Mouse (Mus musculus) limb, embryonic 14.5 days (tissue): ENCODE data around the gene Ogfod1. TPM values are rescaled to one million over a fixed set of nuclear protein-coding genes. Genes with fewer than 3 reads are reported as not detected.
"Not testable (repeated sequence)": the region's sequence is repeated elsewhere in the genome, so short reads cannot be mapped to it uniquely, and the experiment has no call there.

ENCODE experiments used
- ATAC-seq: fragments of 200-750 bp; cut with Nextera tagmentation; 2 replicates; pipeline ENCODE4 v1.8.0; 2017; ENCODE audit warnings: low read depth, moderate number of reproducible peaks, moderate TSS enrichment; ENCODE audit not compliant: low FRiP score
- DNase-seq: peaks from one replicate; pipeline ENCODE4 v3.0.0-alpha.2; 2015; ENCODE audit warnings: low spot score
- H3K27ac ChIP-seq: fragments of 300-500 bp; sonication (generic); replicated peaks from 2 replicates; pipeline ENCODE4 v1.5.1; 2014; ENCODE audit warnings: low read depth, mild to moderate bottlenecking, low read length, moderate library complexity, mixed read lengths
- H3K27me3 ChIP-seq: fragments of 300-500 bp; sonication (generic); 2 replicates; pipeline ENCODE4 v1.6.1; 2014; ENCODE audit warnings: low read length, mixed read lengths; ENCODE audit not compliant: control insufficient read depth, insufficient read depth
- H3K36me3 ChIP-seq: fragments of 300-500 bp; sonication (generic); 2 replicates; pipeline ENCODE4 v1.6.1; 2014; ENCODE audit warnings: mild to moderate bottlenecking, low read length, moderate library complexity, mixed read lengths; ENCODE audit not compliant: control insufficient read depth, insufficient read depth
- H3K4me1 ChIP-seq: fragments of 300-500 bp; sonication (generic); 2 replicates; pipeline ENCODE4 v1.6.1; 2014; ENCODE audit warnings: antibody characterized with exemption, low read length, mixed read lengths; ENCODE audit not compliant: control insufficient read depth, insufficient read depth
- H3K4me2 ChIP-seq: fragments of 300-500 bp; sonication (generic); replicated peaks from 2 replicates; pipeline ENCODE4 v1.6.1; 2014; ENCODE audit warnings: low read depth, mild to moderate bottlenecking, low read length, moderate library complexity; ENCODE audit not compliant: severe bottlenecking
- H3K4me3 ChIP-seq: fragments of 300-500 bp; sonication (generic); replicated peaks from 2 replicates; pipeline ENCODE4 v1.5.1; 2014; ENCODE audit warnings: low read length
- H3K9ac ChIP-seq: fragments of 300-500 bp; sonication (generic); 2 replicates; pipeline ENCODE4 v1.6.1; 2014; ENCODE audit warnings: mild to moderate bottlenecking, low read depth, low read length, moderate library complexity; ENCODE audit not compliant: severe bottlenecking
- H3K9me3 ChIP-seq: fragments of 300-500 bp; sonication (generic); 2 replicates; pipeline ENCODE4 v1.6.1; 2016; ENCODE audit warnings: low read length; ENCODE audit not compliant: control insufficient read depth
- POLR2A ChIP-seq: fragments of 200-500 bp; IDR thresholded peaks from 2 replicates; pipeline ENCODE4 v1.8.0; 2012; ENCODE audit warnings: inconsistent platforms, mild to moderate bottlenecking, moderate library complexity, borderline replicate concordance; ENCODE audit not compliant: insufficient read depth, insufficient read length; ENCODE audit errors: extremely low read depth
- WGBS: fragments of 180-500 bp; shearing (Covaris S2); extraction: QIAGEN DNeasy Blood & Tissue Kit; methylation state at CpG from one replicate; pipeline ENCODE4 v1.1.7; 2014; 5-methylcytosine and 5-hydroxymethylcytosine counted together
- polyA plus RNA-seq, 2 experiments: library from polyadenylated mRNA; depleted of rRNA in 1 of 2; stranded (reverse) in 1 of 2; unstranded in 1 of 2; fragments of >200 nt; fragmentation: Nextera tagmentation in 1 of 2; extraction: Ambion mirVana in 1 of 2; gene quantifications; 2 replicates each; pipeline versions ENCODE4 v1.2.1 to v1.2.3; 2012 to 2014

Ogfod1 gene
- polyA plus RNA-seq, 2 experiments: 13.4 to 18.7 TPM

GRCm38 (mm10) chr8:94029701-94030100 is 7.3 kb upstream of the Ogfod1 start:
- no peak for DNase-seq
- Histone ChIP-seq H3K27me3 (no peaks in the 10 kb centered on the region), H3K9me3 (no peaks in the 10 kb centered on the region), H3K27ac (no peak overlapping the region), H3K4me2 (no peak overlapping the region), H3K4me3 (no peak overlapping the region), H3K4me1 (peaks cover 3% of the 10 kb centered on the region; the same call in 1 of the 2 replicates), H3K9ac (no peak overlapping the region), H3K36me3 (peaks cover 66% of the 10 kb centered on the region)
- no peak for ATAC-seq
- 93% methylated on average over 9 of the region's 9 CpGs for WGBS
- TF ChIP-seq POLR2A: no peak

- Histone ChIP-seq H3K9ac (no peak overlapping the region), H3K4me1 (peaks cover 18% of the 10 kb centered on the region), H3K4me3 (no peak overlapping the region), H3K4me2 (no peak overlapping the region), H3K27ac (no peak overlapping the region), H3K36me3 (peaks cover 30% of the 10 kb centered on the region), H3K27me3 (no peaks in the 10 kb centered on the region), H3K9me3 (no peaks in the 10 kb centered on the region)
- DNase-seq (no peak), ATAC-seq (no peak)
- WGBS: 81% methylated on average over 3 of the region's 3 CpGs
- TF ChIP-seq POLR2A: no peak
Measured at GRCm38 (mm10) chr8:94033601-94034000, 3.4 kb upstream of the Ogfod1 start.

- Histone ChIP-seq H3K9me3 (no peaks in the 10 kb centered on the region), H3K4me1 (peaks cover 18% of the 10 kb centered on the region), H3K4me2 (peak overlapping the region; percentile 65), H3K36me3 (peaks cover 16% of the 10 kb centered on the region), H3K4me3 (peak overlapping the region; percentile 76; the same call in 1 of the 2 replicates), H3K27me3 (no peaks in the 10 kb centered on the region), H3K9ac (0 out of 2 replicates have a peak overlapping the region, but pooled peaks have one; percentile 17), H3K27ac (no peak overlapping the region)
- no peak for TF ChIP-seq POLR2A
- 46% methylated on average over 5 of the region's 5 CpGs for WGBS
- ATAC-seq (no peak), DNase-seq (no peak)
Measured at GRCm38 (mm10) chr8:94035200-94035599, 1.8 kb upstream of the Ogfod1 start.

- H3K27me3 ChIP-seq, H3K9me3 ChIP-seq, H3K36me3 ChIP-seq: not testable (repeated sequence)
- H3K4me2 ChIP-seq: peak overlapping the region; percentile 65
- DNase-seq (peak; percentile 73), ATAC-seq (peak; percentile 88)
- peak overlapping the region; percentile 64 for H3K9ac ChIP-seq
- H3K27ac ChIP-seq: peak overlapping the region; percentile 49; the same call in 1 of the 2 replicates
- peak overlapping the region; percentile 76 for H3K4me3 ChIP-seq
- peaks cover 18% of the 10 kb centered on the region for H3K4me1 ChIP-seq
- 1% methylated on average over 20 of the region's 32 CpGs for WGBS
Measured at GRCm38 (mm10) chr8:94036541-94036940, 457 bp upstream of the Ogfod1 start.

- no peak for DNase-seq
- 9% methylated on average over 15 of the region's 15 CpGs for WGBS
- TF ChIP-seq POLR2A: no peak
- H3K9me3 ChIP-seq: no peaks in the 10 kb centered on the region
- H3K4me1 ChIP-seq: peaks cover 18% of the 10 kb centered on the region
- peak overlapping the region; percentile 76 for H3K4me2 ChIP-seq
- peak overlapping the region; percentile 67 for H3K9ac ChIP-seq
- peak overlapping the region; percentile 76 for H3K4me3 ChIP-seq
- H3K27ac ChIP-seq: no peak overlapping the region
- no peak for ATAC-seq
- no peaks in the 10 kb centered on the region for H3K36me3 ChIP-seq
- H3K27me3 ChIP-seq: no peaks in the 10 kb centered on the region
Measured at GRCm38 (mm10) chr8:94037806-94038205, 808 bp downstream of the Ogfod1 start.

- DNase-seq: no peak
- H3K4me2 ChIP-seq: no peak overlapping the region
- 68% methylated on average over 2 of the region's 2 CpGs for WGBS
Measured at GRCm38 (mm10) chr8:94047845-94048244, 10.8 kb downstream of the Ogfod1 start.

More at GRCm38 (mm10) chr8:94047845-94048244, 10.8 kb downstream of the Ogfod1 start:
- H3K36me3 ChIP-seq: peaks cover 8% of the 10 kb centered on the region
- H3K27ac ChIP-seq: no peak overlapping the region
- H3K4me3 ChIP-seq: no peak overlapping the region
- no peaks in the 10 kb centered on the region for H3K9me3 ChIP-seq
- no peak overlapping the region for H3K9ac ChIP-seq
- no peaks in the 10 kb centered on the region for H3K27me3 ChIP-seq
- no peak for TF ChIP-seq POLR2A
- H3K4me1 ChIP-seq: no peaks in the 10 kb centered on the region
- ATAC-seq: no peak
